Mouse (Mus musculus) heart, postnatal 0 days (tissue): ENCODE data around the gene Vps37d.

Experiments
- CTCF ChIP-seq: IDR thresholded peaks from 2 replicates; pipeline ENCODE4 v1.5.1; 2016; ENCODE audit warnings: antibody characterized with exemption, control low read depth, low read depth
- EP300 ChIP-seq: IDR thresholded peaks from 2 replicates; pipeline ENCODE4 v1.6.1; 2016; ENCODE audit warnings: antibody characterized with exemption, low read depth

GRCm38 (mm10) chr5:135023344-135024173 lies 54.5 kb downstream of the Vps37d start, which contains the start of gene Stx1a:
- TF ChIP-seq CTCF, result no peak
- TF ChIP-seq EP300, result no peak
